Mouse (Mus musculus) olfactory bulb, adult 2 months (tissue): Measurements from ENCODE around the gene Olfr1175-ps.

Source experiments
- CTCF ChIP-seq: fragments of 200-500 bp; IDR thresholded peaks from 2 replicates; pipeline ENCODE4 v1.5.1; 2012; ENCODE audit warnings: low read depth, mild to moderate bottlenecking, low read length, moderate library complexity; ENCODE audit not compliant: insufficient read depth
- POLR2A ChIP-seq: fragments of 200-500 bp; IDR thresholded peaks from 2 replicates; pipeline ENCODE4 v1.6.1; 2012; ENCODE audit warnings: mild to moderate bottlenecking, low read depth, low read length, moderate library complexity; ENCODE audit not compliant: insufficient read depth

GRCm38 (mm10) chr2:88279775-88280174 is 47.2 kb downstream of the Olfr1175-ps start, which contains the start of gene Olfr1173:
- TF ChIP-seq POLR2A (no peak), CTCF (no peak)
